Mouse (Mus musculus) forebrain, embryonic 16.5 days (tissue): ENCODE measurements around the gene Mup10. TPM values are rescaled to one million over a fixed set of nuclear protein-coding genes. Genes with fewer than 3 reads are reported as not detected.
"Not testable (repeated sequence)": the region's sequence is repeated elsewhere in the genome, so short reads cannot be mapped to it uniquely, and the experiment has no call there.

Experiments used
- ATAC-seq: fragments of 200-750 bp; cut with Nextera tagmentation; 2 replicates; pipeline ENCODE4 v1.8.0; 2017; ENCODE audit warnings: mild to moderate bottlenecking, moderate library complexity
- H3K27ac ChIP-seq: fragments of 300-500 bp; sonication (generic); 2 replicates; pipeline ENCODE4 v1.5.1; 2014; ENCODE audit warnings: low read length, control low read depth
- H3K27me3 ChIP-seq: fragments of 300-500 bp; sonication (generic); replicated peaks from 2 replicates; pipeline ENCODE4 v1.6.1; 2014; ENCODE audit warnings: low read length; ENCODE audit not compliant: control insufficient read depth, insufficient read depth
- H3K36me3 ChIP-seq: fragments of 300-500 bp; sonication (generic); 2 replicates; pipeline ENCODE4 v1.6.1; 2014; ENCODE audit not compliant: control insufficient read depth, insufficient read depth
- H3K4me1 ChIP-seq: fragments of 300-500 bp; sonication (generic); replicated peaks from 2 replicates; pipeline ENCODE4 v1.6.1; 2014; ENCODE audit warnings: low read length; ENCODE audit not compliant: control insufficient read depth, insufficient read depth
- H3K4me2 ChIP-seq: fragments of 300-500 bp; sonication (generic); 2 replicates; pipeline ENCODE4 v1.6.1; 2014; ENCODE audit warnings: mild to moderate bottlenecking, low read length, control low read depth
- H3K4me3 ChIP-seq: fragments of 300-500 bp; sonication (generic); replicated peaks from 2 replicates; pipeline ENCODE4 v1.5.1; 2014; ENCODE audit warnings: mild to moderate bottlenecking, low read length, control low read depth
- H3K9ac ChIP-seq: fragments of 300-500 bp; sonication (generic); replicated peaks from 2 replicates; pipeline ENCODE4 v1.6.1; 2014; ENCODE audit warnings: low read depth, low read length, control low read depth
- H3K9me3 ChIP-seq: fragments of 300-500 bp; sonication (generic); 2 replicates; pipeline ENCODE4 v1.6.1; 2016; ENCODE audit warnings: low read length; ENCODE audit not compliant: control insufficient read depth
- WGBS: fragments of 180-500 bp; shearing (Covaris S2); extraction: QIAGEN DNeasy Blood & Tissue Kit; methylation state at CpG from one replicate; pipeline ENCODE4 v1.1.7; 2014; 5-methylcytosine and 5-hydroxymethylcytosine counted together
- polyA plus RNA-seq: library from polyadenylated mRNA; unstranded; fragments of >200 nt; fragmentation: Nextera tagmentation; extraction: Ambion mirVana; gene quantifications from 2 replicates; pipeline ENCODE4 v1.2.1, GENCODE M21; 2015

Gene Mup10
- polyA plus RNA-seq, result not detected in 2 replicates

- ATAC-seq, H3K27me3 ChIP-seq, H3K27ac ChIP-seq, H3K9ac ChIP-seq, H3K9me3 ChIP-seq, H3K4me3 ChIP-seq, H3K4me1 ChIP-seq, H3K36me3 ChIP-seq, H3K4me2 ChIP-seq: not testable (repeated sequence)
- 84% methylated on average over 2 of the region's 2 CpGs for WGBS
Observed at GRCm38 (mm10) chr4:60582099-60582498, at the start of gene Mup10. Mup10 (minus strand) TSS chr4:60582199.

Other genes starting within 250 kb of the Mup10 start
- gene Mup9, start 160.2 kb downstream of the Mup10 start, polyA plus RNA-seq, result not detected in 2 replicates
- gene Mup1, start 80.2 kb downstream of the Mup10 start, polyA plus RNA-seq, result not detected in 2 replicates
- gene Mup11, start 80.2 kb upstream of the Mup10 start, polyA plus RNA-seq, result not detected in 2 replicates
- gene Mup12, start 159.1 kb upstream of the Mup10 start, polyA plus RNA-seq, result not detected in 2 replicates
- gene Mup22, start 239.3 kb upstream of the Mup10 start, polyA plus RNA-seq, result not detected in 2 replicates